Mouse (Mus musculus) stomach, embryonic 15.5 days (tissue): ENCODE results near the gene Efcab6. TPM values are rescaled to one million over a fixed set of nuclear protein-coding genes. Genes with fewer than 3 reads are reported as not detected.

ENCODE experiments used
- ATAC-seq: fragments of 200-750 bp; cut with Nextera tagmentation; 2 replicates; pipeline ENCODE4 v1.8.0; 2017; ENCODE audit warnings: low read depth, moderate number of reproducible peaks, moderate TSS enrichment; ENCODE audit not compliant: insufficient read depth, low FRiP score
- H3K27ac ChIP-seq: fragments of 300-500 bp; sonication (generic); 2 replicates; pipeline ENCODE4 v1.5.1; 2015; ENCODE audit warnings: mild to moderate bottlenecking, inconsistent platforms
- H3K27me3 ChIP-seq: fragments of 300-500 bp; sonication (generic); replicated peaks from 2 replicates; pipeline ENCODE4 v1.6.1; 2015; ENCODE audit warnings: inconsistent platforms
- H3K36me3 ChIP-seq: fragments of 300-500 bp; sonication (generic); 2 replicates; pipeline ENCODE4 v1.6.1; 2015; ENCODE audit warnings: inconsistent platforms
- H3K4me1 ChIP-seq: fragments of 300-500 bp; sonication (generic); 2 replicates; pipeline ENCODE4 v1.6.1; 2015; ENCODE audit warnings: inconsistent platforms
- H3K4me2 ChIP-seq: fragments of 300-500 bp; sonication (generic); 2 replicates; pipeline ENCODE4 v1.6.1; 2015; ENCODE audit warnings: mild to moderate bottlenecking, inconsistent platforms
- H3K4me3 ChIP-seq: fragments of 300-500 bp; sonication (generic); replicated peaks from 2 replicates; pipeline ENCODE4 v1.5.1; 2015; ENCODE audit warnings: inconsistent platforms
- H3K9ac ChIP-seq: fragments of 300-500 bp; sonication (generic); 2 replicates; pipeline ENCODE4 v1.6.1; 2015; ENCODE audit warnings: inconsistent platforms
- H3K9me3 ChIP-seq: fragments of 300-500 bp; sonication (generic); 2 replicates; pipeline ENCODE4 v1.6.1; 2016; ENCODE audit warnings: inconsistent platforms
- WGBS: fragments of 180-500 bp; shearing (Covaris S2); methylation state at CpG from one replicate; pipeline ENCODE4 v1.1.7; 2015; 5-methylcytosine and 5-hydroxymethylcytosine counted together
- polyA plus RNA-seq: library from polyadenylated mRNA; unstranded; fragments of >200 nt; fragmentation: Nextera tagmentation; extraction: Ambion mirVana; gene quantifications from 2 replicates; pipeline ENCODE4 v1.2.1, GENCODE M21; 2015

The Efcab6 gene
- polyA plus RNA-seq, 1 experiment from 2014 or later, result 0.19 TPM

DNA sequence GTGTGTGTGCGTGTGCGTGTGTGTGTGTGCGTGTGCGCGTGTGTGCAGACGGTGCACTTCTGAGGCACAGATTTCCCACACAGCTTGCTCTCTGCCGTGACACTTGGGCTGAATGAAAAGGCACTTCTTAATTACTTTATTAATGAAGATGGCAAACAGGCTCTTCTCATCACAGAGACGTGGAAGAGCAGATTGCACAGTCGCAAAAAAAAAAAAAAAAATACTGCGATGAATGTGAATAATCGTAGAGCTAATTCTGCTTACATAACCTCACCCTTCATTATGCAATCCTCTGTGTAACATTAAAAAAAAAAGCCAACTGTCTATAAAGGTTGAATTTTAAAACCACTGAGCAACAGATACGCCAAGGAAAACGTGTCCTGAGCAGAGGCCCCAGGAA lies 158.7 kb downstream of the Efcab6 start:
- WGBS, result 83% methylated on average over 13 of the region's 13 CpGs
- no peak for ATAC-seq
- no peak overlapping the region for H3K4me3 ChIP-seq
- no peaks in the 10 kb centered on the region for H3K4me1 ChIP-seq
- H3K9ac ChIP-seq, result no peak overlapping the region
- H3K9me3 ChIP-seq, result no peaks in the 10 kb centered on the region
- no peak overlapping the region for H3K4me2 ChIP-seq
- no peaks in the 10 kb centered on the region for H3K27me3 ChIP-seq
- no peaks in the 10 kb centered on the region for H3K36me3 ChIP-seq
- no peak overlapping the region for H3K27ac ChIP-seq

DNA sequence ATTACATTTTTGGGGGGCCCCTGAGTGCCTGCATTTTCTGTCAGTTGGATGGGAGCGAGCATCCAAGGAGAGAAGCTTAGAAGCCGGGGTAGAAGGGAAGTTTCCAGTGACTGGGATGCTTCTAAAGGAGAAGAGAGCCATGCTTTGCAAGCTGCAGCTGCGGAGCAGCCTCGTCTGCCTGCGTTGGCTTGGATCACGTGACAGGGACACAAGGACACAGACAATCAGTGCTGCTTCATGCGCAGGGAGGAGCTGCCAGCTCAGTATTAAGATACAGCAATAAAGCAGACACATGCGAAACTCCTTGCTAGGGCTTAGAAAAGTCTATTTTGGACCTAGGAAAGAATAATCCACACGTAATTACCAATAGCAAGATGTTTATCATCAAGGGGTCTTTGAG lies 167.9 kb downstream of the Efcab6 start:
- H3K36me3 ChIP-seq, result no peaks in the 10 kb centered on the region
- H3K27ac ChIP-seq, result no peak overlapping the region
- WGBS, result 49% methylated on average over 9 of the region's 9 CpGs
- ATAC-seq, result no peak
- H3K4me2 ChIP-seq, result no peak overlapping the region
- H3K4me1 ChIP-seq, result no peaks in the 10 kb centered on the region
- H3K9ac ChIP-seq, result no peak overlapping the region
- no peaks in the 10 kb centered on the region for H3K27me3 ChIP-seq
- no peaks in the 10 kb centered on the region for H3K9me3 ChIP-seq
- no peak overlapping the region for H3K4me3 ChIP-seq

DNA sequence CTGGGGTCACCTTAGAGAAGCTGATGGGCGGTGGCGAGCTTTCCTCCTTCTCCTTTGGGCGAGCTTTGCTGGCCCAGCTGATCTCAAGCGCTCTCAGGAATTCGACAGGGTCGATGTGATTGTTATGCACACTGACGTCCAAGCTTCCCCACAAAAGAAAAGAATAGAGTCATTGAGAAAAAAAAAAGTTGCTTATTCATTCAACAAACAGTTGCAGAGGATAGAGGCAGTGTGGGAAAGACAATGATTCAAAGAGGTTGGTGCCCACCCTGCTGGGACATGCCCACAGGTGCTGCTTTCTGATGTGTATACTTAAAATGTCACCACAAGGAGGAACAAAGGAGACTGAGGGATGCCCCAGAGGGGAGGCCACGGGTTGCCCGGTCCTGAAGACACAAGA lies 169.2 kb downstream of the Efcab6 start:
- no peak overlapping the region for H3K9ac ChIP-seq
- H3K4me3 ChIP-seq, result no peak overlapping the region
- no peak for ATAC-seq
- H3K27me3 ChIP-seq, result no peaks in the 10 kb centered on the region
- H3K4me2 ChIP-seq, result no peak overlapping the region
- 41% methylated on average over 9 of the region's 9 CpGs for WGBS
- H3K27ac ChIP-seq, result no peak overlapping the region
- H3K36me3 ChIP-seq, result no peaks in the 10 kb centered on the region
- no peaks in the 10 kb centered on the region for H3K4me1 ChIP-seq
- no peaks in the 10 kb centered on the region for H3K9me3 ChIP-seq

DNA sequence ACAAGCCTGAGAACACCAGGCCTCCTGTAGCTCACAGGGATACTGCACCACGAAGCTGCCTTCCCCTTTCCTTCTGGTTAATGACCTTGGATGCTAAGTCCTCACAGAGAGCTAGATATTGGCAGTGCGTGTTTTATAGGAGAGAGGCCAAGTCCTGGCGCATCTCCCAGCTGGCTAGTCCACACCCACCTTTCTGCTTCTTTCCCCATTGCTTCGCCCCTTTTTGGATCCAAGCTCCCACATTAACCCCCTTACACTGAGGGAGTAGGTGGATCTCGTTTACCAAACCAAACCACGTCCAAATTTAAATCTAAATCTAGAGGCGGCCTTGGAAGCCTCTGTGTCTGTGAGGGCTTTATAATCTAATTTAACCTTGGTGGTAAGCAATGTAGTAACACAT lies 170.9 kb downstream of the Efcab6 start:
- no peak overlapping the region for H3K4me3 ChIP-seq
- WGBS, result 72% methylated on average over 7 of the region's 7 CpGs
- no peaks in the 10 kb centered on the region for H3K27me3 ChIP-seq
- no peaks in the 10 kb centered on the region for H3K36me3 ChIP-seq
- no peaks in the 10 kb centered on the region for H3K9me3 ChIP-seq
- no peak for ATAC-seq
- H3K9ac ChIP-seq, result no peak overlapping the region
- H3K4me1 ChIP-seq, result no peaks in the 10 kb centered on the region
- no peak overlapping the region for H3K27ac ChIP-seq
- H3K4me2 ChIP-seq, result no peak overlapping the region

DNA sequence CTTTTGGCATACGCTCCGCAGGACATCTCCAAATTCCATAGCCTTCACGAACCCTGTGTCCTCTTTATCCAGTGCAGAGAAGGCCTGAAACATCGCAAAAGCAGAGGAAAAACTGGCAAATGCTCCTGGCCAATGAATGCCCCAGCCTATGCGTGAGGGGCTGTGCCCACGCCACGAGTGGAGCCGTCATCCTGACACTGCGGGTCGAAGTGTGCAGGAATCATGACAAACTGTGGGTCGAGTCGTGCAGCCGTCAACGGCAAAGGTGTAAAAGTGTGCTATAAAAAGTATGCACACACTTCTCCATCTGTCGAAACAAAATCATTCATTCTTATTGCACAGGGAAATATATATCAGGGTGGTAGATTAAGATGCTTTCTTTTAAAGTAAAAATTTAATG lies 172.3 kb downstream of the Efcab6 start:
- 84% methylated on average over 15 of the region's 15 CpGs for WGBS

DNA sequence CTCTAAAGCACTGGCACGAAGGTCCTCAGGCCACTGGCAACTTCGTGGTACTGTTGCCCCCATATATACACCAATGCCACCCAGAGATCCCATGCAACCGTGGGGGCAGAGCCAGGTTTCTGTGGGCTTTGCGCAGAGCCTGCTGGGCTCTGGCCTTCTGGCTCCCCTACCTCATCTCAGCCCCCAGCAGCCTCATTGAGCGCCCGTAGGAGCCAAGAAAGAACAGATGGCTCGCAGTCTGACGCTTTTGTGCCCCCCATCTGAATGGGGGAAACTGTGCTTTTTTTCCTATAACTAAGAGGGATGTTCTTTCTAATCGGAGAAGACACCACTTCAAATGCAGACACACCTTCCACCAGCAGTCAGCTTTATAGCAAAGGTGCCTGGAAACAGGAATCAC lies 180.9 kb downstream of the Efcab6 start:
- no peak for ATAC-seq
- 80% methylated on average over 9 of the region's 9 CpGs for WGBS
- H3K4me1 ChIP-seq, result no peaks in the 10 kb centered on the region

More for the DNA sequence above, 172.3 kb downstream of the Efcab6 start:
- no peaks in the 10 kb centered on the region for H3K36me3 ChIP-seq
- H3K4me1 ChIP-seq, result no peaks in the 10 kb centered on the region
- H3K27me3 ChIP-seq, result no peaks in the 10 kb centered on the region
- ATAC-seq, result no peak
- no peak overlapping the region for H3K27ac ChIP-seq
- H3K4me3 ChIP-seq, result no peak overlapping the region
- H3K9me3 ChIP-seq, result no peaks in the 10 kb centered on the region
- no peak overlapping the region for H3K9ac ChIP-seq
- H3K4me2 ChIP-seq, result no peak overlapping the region

DNA sequence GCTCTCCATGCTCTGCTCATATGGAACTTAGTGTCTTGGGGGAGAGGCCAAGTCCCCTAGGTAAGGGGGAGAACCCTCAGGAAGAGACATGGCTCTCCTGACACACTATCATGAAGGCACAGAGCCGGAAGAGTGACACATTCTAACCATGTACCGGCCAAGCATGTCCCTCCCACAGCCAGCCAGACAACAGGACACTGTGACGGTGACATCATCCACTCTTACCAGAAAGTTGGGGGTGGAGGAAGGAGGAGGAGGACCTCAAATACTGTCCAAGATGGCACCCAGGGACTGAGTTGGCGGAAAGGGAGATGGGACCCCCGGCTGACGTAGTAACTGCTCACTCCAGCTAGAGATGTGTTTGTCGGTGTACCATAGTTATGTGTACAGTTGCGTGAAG lies 181.4 kb downstream of the Efcab6 start:
- H3K9ac ChIP-seq, result no peak overlapping the region
- WGBS, result 87% methylated on average over 8 of the region's 8 CpGs
- no peak overlapping the region for H3K4me3 ChIP-seq
- no peaks in the 10 kb centered on the region for H3K4me1 ChIP-seq
- no peak overlapping the region for H3K4me2 ChIP-seq
- H3K36me3 ChIP-seq, result no peaks in the 10 kb centered on the region
- no peaks in the 10 kb centered on the region for H3K27me3 ChIP-seq
- no peak for ATAC-seq
- no peaks in the 10 kb centered on the region for H3K9me3 ChIP-seq
- H3K27ac ChIP-seq, result no peak overlapping the region

More for the DNA sequence above, 180.9 kb downstream of the Efcab6 start:
- Histone ChIP-seq H3K27me3 (no peaks in the 10 kb centered on the region), H3K4me3 (no peak overlapping the region), H3K27ac (no peak overlapping the region), H3K9me3 (no peaks in the 10 kb centered on the region), H3K4me2 (no peak overlapping the region), H3K9ac (no peak overlapping the region), H3K36me3 (no peaks in the 10 kb centered on the region)

DNA sequence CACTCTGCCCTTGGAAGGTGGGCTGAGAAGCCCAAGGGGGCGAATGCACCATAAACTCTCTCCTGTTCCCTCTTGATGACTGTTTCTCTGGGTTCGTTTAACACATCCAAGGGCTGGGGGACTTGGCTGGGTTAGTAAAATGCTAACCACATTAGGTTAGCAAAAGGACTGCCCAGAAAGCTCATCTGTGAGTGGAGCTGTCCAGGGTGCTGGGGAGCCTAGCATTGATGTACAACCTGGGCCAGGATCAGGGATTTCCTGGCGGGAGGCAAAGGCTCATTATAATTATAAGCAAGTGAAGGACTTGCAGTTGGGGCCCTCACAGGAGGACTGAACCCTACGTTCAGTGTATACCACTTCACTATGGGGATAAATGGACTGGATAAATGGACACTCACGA lies 185.3 kb downstream of the Efcab6 start:
- Histone ChIP-seq H3K4me1 (no peaks in the 10 kb centered on the region), H3K27me3 (no peaks in the 10 kb centered on the region), H3K4me2 (no peak overlapping the region), H3K9me3 (no peaks in the 10 kb centered on the region), H3K4me3 (no peak overlapping the region), H3K36me3 (no peaks in the 10 kb centered on the region), H3K9ac (no peak overlapping the region), H3K27ac (no peak overlapping the region)
- 18% methylated on average over 5 of the region's 5 CpGs for WGBS
- ATAC-seq, result no peak

DNA sequence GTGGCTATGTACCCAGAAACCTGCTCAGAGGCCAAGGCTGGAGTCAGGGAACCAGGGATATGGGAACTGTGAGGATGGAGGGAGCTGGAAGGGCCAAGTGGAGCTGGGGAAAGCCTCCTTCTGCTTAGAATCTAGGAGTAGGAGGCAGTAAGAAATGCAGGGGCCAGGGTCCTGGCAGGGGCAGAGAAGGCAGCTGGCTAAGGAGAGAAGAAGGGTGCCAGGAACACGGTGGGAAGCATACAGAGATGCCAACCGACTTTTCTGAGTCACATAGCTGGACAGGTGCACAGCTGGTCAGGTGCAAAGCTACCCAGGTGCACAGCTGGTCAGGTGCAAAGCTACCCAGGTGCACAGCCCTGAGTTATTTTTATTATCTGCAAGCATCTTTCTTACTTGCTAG lies 187.3 kb downstream of the Efcab6 start:
- H3K9ac ChIP-seq, result no peak overlapping the region
- H3K4me3 ChIP-seq, result no peak overlapping the region
- H3K9me3 ChIP-seq, result no peaks in the 10 kb centered on the region
- H3K4me1 ChIP-seq, result no peaks in the 10 kb centered on the region
- H3K36me3 ChIP-seq, result no peaks in the 10 kb centered on the region
- ATAC-seq, result no peak
- 76% methylated on average over 2 of the region's 2 CpGs for WGBS
- H3K4me2 ChIP-seq, result no peak overlapping the region
- H3K27me3 ChIP-seq, result no peaks in the 10 kb centered on the region
- H3K27ac ChIP-seq, result no peak overlapping the region

DNA sequence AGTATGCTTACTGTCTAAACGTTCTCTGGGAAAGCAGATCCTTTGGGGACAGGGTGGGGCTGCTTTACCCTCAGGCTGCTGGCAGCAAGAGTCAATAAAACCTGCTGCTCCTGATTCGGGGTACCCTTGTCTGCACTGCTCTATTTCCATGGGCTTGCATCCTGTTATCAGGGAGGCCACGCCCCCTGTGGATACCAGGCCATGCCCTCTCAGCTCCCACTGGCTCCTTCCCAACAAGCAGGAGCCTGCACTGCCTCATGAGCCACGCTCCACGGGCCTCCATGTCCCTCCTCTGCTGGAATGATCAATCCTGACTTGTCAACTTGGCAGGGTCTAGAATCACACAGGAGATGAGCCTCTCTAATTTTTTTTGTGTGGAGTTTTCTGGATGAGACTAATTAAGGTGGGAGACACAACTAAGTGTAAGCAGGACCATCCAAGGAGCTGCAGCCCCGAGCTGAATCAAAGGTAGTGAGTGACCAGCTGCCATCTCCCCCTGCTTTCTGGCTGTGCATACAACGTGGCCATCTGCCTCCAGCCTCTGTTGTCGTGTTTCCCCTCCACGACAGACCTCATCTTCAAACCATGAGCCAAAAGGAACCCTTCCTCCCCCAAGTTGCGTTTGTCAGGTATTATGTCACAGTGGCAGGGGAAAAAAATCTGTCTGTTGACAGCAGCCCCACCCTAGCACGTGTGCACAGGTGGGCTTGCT lies 187.9 kb downstream of the Efcab6 start:
- no peak overlapping the region for H3K9ac ChIP-seq
- no peak for ATAC-seq
- H3K27ac ChIP-seq, result no peak overlapping the region
- no peak overlapping the region for H3K4me3 ChIP-seq
- H3K27me3 ChIP-seq, result no peaks in the 10 kb centered on the region
- H3K4me2 ChIP-seq, result no peak overlapping the region
- no peaks in the 10 kb centered on the region for H3K36me3 ChIP-seq
- WGBS, result 37% methylated on average over 11 of the region's 11 CpGs
- H3K4me1 ChIP-seq, result no peaks in the 10 kb centered on the region
- H3K9me3 ChIP-seq, result no peaks in the 10 kb centered on the region

DNA sequence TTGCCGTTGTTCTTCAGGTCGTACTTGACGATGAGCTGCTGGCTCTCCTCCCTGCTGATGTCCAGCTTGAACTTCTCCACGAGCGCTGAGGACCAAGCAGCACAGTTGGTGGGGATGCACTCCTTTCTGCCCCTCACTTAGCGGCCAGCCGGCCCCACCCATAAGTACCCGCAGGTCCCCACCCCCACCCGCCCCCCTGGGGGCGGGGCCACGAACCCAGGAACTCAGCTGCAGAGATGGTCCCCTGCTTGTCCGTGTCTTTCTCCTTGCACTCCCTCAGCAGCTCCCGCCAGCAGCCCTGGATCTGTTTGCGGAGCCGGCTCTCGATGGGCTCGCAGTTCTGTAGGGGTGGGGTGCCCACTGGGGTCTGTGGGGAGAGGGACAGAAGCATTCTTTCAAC lies 194.2 kb downstream of the Efcab6 start:
- H3K36me3 ChIP-seq, result no peaks in the 10 kb centered on the region
- no peak overlapping the region for H3K27ac ChIP-seq
- H3K9me3 ChIP-seq, result no peaks in the 10 kb centered on the region
- 8% methylated on average over 17 of the region's 17 CpGs for WGBS
- no peak overlapping the region for H3K9ac ChIP-seq
- H3K27me3 ChIP-seq, result no peaks in the 10 kb centered on the region
- peak overlapping the region; percentile 30 for H3K4me2 ChIP-seq
- no peak for ATAC-seq
- peaks cover 5% of the 10 kb centered on the region; the same call in 1 of the 2 replicates for H3K4me1 ChIP-seq
- no peak overlapping the region for H3K4me3 ChIP-seq

DNA sequence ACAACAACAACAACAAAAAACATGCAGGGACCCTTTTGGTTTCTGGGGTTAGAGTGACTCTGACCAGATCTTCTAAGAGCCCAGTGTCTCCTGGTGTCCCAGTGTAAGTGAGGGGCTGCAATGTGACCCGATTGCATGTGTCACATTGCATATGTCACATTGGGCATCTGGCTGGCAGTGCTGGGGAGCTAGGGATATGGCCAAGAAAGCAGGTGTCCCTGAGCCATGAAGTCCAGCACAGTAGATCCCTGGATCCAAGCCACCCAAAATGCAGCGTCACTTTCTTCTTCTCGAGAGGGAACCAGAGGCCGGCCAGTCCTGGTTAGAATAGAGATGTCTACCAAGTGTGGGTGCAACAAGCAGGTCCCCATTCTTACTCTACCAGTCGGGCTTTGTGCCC lies 199.6 kb downstream of the Efcab6 start:
- Histone ChIP-seq H3K4me3 (no peak overlapping the region), H3K27me3 (no peaks in the 10 kb centered on the region), H3K4me2 (no peak overlapping the region), H3K36me3 (no peaks in the 10 kb centered on the region), H3K9ac (no peak overlapping the region), H3K9me3 (no peaks in the 10 kb centered on the region), H3K4me1 (no peaks in the 10 kb centered on the region), H3K27ac (no peak overlapping the region)
- 80% methylated on average over 5 of the region's 5 CpGs for WGBS
- ATAC-seq, result no peak

DNA sequence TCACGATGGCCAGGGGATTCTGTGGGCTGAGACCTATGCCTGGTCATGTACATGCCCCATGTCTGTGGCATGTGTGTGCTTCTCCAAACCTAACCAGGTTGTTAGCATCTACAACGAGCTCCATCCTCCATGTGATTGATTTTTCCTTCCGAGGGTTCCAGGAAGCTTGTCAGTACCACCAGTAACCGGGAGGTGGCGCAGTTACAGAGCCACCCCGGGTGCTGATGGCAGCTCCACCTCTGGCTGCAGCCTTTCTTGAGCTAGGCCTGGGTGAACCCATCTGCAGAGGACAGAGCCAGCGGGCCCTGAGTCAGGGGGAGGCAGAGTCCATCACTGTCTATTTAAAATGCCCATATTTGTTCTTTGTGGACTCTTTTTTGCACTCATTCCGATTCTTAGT lies 208.1 kb downstream of the Efcab6 start:
- WGBS, result 15% methylated on average over 8 of the region's 8 CpGs
- H3K27ac ChIP-seq, result no peak overlapping the region
- no peak overlapping the region for H3K9ac ChIP-seq
- no peaks in the 10 kb centered on the region for H3K36me3 ChIP-seq
- H3K4me1 ChIP-seq, result no peaks in the 10 kb centered on the region
- H3K4me3 ChIP-seq, result no peak overlapping the region
- no peaks in the 10 kb centered on the region for H3K27me3 ChIP-seq
- no peak for ATAC-seq
- no peak overlapping the region for H3K4me2 ChIP-seq
- no peaks in the 10 kb centered on the region for H3K9me3 ChIP-seq
